Mouse (Mus musculus): ENCODE data around the gene Gm13288. TPM values are rescaled to one million over a fixed set of nuclear protein-coding genes. Genes with fewer than 3 reads are reported as not detected.
"Not testable (repeated sequence)": the region's sequence is repeated elsewhere in the genome, so short reads cannot be mapped to it uniquely, and the experiment has no call there.

Gene Gm13288
- polyA plus RNA-seq, 1 experiment from 2014 or later = 0.08 TPM

DNA sequence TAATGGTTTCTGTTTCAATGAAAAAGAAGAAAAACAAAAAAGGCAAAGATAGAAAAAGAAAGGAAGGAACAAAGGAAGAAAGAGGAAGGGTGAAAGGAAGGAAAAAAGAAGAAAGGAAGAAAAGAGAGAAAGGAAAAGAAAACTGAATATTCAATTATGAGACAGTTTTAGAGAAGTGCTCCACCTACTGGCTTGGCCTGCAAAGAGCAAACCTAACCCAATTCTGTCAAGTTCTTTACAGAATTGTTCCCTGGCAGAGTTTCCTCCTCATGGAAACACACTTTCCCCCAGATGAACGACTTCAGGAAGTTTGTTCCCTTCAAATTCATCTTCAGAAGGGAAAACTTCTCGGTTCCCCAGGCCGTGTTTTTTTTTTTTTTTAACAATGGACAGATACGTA is 17.7 kb downstream of the Gm13288 start:
- peak; percentile 67 for DNase-seq

GRCm38 (mm10) chr4:88827116-88827515 is 21.8 kb downstream of the Gm13288 start, which contains the start of gene Ifna6:
Ifna6 (plus strand) TSS chr4:88827416.
- H3K4me2 ChIP-seq (ENCODE audit: low read length); H3K4me3 ChIP-seq (replicated peaks; ENCODE audit: low read depth, low read length); H3K36me3 ChIP-seq (ENCODE audit: control insufficient read depth, insufficient read depth, low read length); H3K27ac ChIP-seq (replicated peaks; ENCODE audit: low read depth, low read length); H3K27me3 ChIP-seq (ENCODE audit: control insufficient read depth, insufficient read depth, low read length); DNase-seq; H3K4me1 ChIP-seq (ENCODE audit: control insufficient read depth, insufficient read depth, low read length); H3K9ac ChIP-seq (replicated peaks; ENCODE audit: low read length); H3K9me3 ChIP-seq (ENCODE audit: control insufficient read depth, low read length); ATAC-seq (ENCODE audit: low FRiP score, low TSS enrichment): not testable (repeated sequence)

More for the DNA sequence above, 17.7 kb downstream of the Gm13288 start:
- Histone ChIP-seq H3K9ac (replicated peaks; ENCODE audit: low read length) (no peak overlapping the region), H3K27ac (replicated peaks; ENCODE audit: low read depth, low read length) (no peak overlapping the region), H3K4me2 (ENCODE audit: low read length) (no peak overlapping the region), H3K4me1 (ENCODE audit: control insufficient read depth, insufficient read depth, low read length) (no peaks in the 10 kb centered on the region), H3K36me3 (ENCODE audit: control insufficient read depth, insufficient read depth, low read length) (no peaks in the 10 kb centered on the region), H3K27me3 (ENCODE audit: control insufficient read depth, insufficient read depth, low read length) (no peaks in the 10 kb centered on the region), H3K9me3 (ENCODE audit: control insufficient read depth, low read length) (no peaks in the 10 kb centered on the region), H3K4me3 (replicated peaks; ENCODE audit: low read depth, low read length) (no peak overlapping the region)
- 20% methylated on average over 4 of the region's 4 CpGs for WGBS
- no peak for ATAC-seq (ENCODE audit: low FRiP score, low TSS enrichment)

- no peaks in the 10 kb centered on the region for H3K4me1 ChIP-seq (ENCODE audit: control insufficient read depth, insufficient read depth, low read length)
- 26% methylated on average over 4 of the region's 4 CpGs for WGBS
- ATAC-seq (ENCODE audit: low FRiP score, low TSS enrichment) = no peak
- no peaks in the 10 kb centered on the region for H3K27me3 ChIP-seq (ENCODE audit: control insufficient read depth, insufficient read depth, low read length)
- H3K4me2 ChIP-seq (ENCODE audit: low read length) = no peak overlapping the region
- DNase-seq = peak; percentile 59
- H3K4me3 ChIP-seq (replicated peaks; ENCODE audit: low read depth, low read length) = no peak overlapping the region
- H3K27ac ChIP-seq (replicated peaks; ENCODE audit: low read depth, low read length) = no peak overlapping the region
- H3K9me3 ChIP-seq (ENCODE audit: control insufficient read depth, low read length) = no peaks in the 10 kb centered on the region
- H3K36me3 ChIP-seq (ENCODE audit: control insufficient read depth, insufficient read depth, low read length) = no peaks in the 10 kb centered on the region
- H3K9ac ChIP-seq (replicated peaks; ENCODE audit: low read length) = no peak overlapping the region
These were observed 25.2 kb downstream of the Gm13288 start for GRCm38 (mm10) chr4:88830523-88830922.

DNA sequence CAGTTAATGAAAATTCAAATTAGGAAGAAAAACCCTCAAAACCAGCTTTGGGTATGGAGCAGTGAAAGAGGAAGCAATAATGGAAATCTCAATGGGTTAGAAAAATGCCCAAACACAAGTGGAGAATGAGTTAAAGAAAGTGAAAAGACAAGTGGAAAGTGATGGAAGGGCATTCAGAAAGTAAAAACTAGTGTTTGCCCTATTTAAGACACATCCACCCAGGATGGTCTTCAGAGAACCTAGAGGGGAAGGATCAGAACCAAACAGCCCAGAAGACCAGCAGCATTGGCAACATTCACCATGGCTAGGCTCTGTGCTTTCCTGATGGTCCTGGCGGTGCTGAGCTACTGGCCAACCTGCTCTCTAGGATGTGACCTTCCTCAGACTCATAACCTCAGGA is 29.9 kb downstream of the Gm13288 start, which contains the start of gene Ifna5:
Gene Ifna5, plus strand, starts transcription at position 301 of the 400 bp plus-strand sequence.
- H3K9me3 ChIP-seq (ENCODE audit: control insufficient read depth, low read length); DNase-seq; H3K4me2 ChIP-seq (ENCODE audit: low read length); H3K27me3 ChIP-seq (ENCODE audit: control insufficient read depth, insufficient read depth, low read length); H3K4me3 ChIP-seq (replicated peaks; ENCODE audit: low read depth, low read length); H3K27ac ChIP-seq (replicated peaks; ENCODE audit: low read depth, low read length); ATAC-seq (ENCODE audit: low FRiP score, low TSS enrichment); H3K9ac ChIP-seq (replicated peaks; ENCODE audit: low read length); H3K36me3 ChIP-seq (ENCODE audit: control insufficient read depth, insufficient read depth, low read length); H3K4me1 ChIP-seq (ENCODE audit: control insufficient read depth, insufficient read depth, low read length): not testable (repeated sequence)
- 79% methylated on average over 1 of the region's 1 CpGs for WGBS

- Histone ChIP-seq H3K9me3 (ENCODE audit: control insufficient read depth, low read length) (no peaks in the 10 kb centered on the region), H3K4me3 (replicated peaks; ENCODE audit: low read depth, low read length) (no peak overlapping the region), H3K4me1 (ENCODE audit: control insufficient read depth, insufficient read depth, low read length) (no peaks in the 10 kb centered on the region), H3K36me3 (ENCODE audit: control insufficient read depth, insufficient read depth, low read length) (no peaks in the 10 kb centered on the region), H3K4me2 (ENCODE audit: low read length) (no peak overlapping the region), H3K27ac (replicated peaks; ENCODE audit: low read depth, low read length) (no peak overlapping the region), H3K9ac (replicated peaks; ENCODE audit: low read length) (no peak overlapping the region), H3K27me3 (ENCODE audit: control insufficient read depth, insufficient read depth, low read length) (no peaks in the 10 kb centered on the region)
- no peak for ATAC-seq (ENCODE audit: low FRiP score, low TSS enrichment)
- DNase-seq = peak; percentile 62
- 55% methylated on average over 3 of the region's 3 CpGs for WGBS
These were observed 33.5 kb downstream of the Gm13288 start for GRCm38 (mm10) chr4:88838828-88839227.

DNA sequence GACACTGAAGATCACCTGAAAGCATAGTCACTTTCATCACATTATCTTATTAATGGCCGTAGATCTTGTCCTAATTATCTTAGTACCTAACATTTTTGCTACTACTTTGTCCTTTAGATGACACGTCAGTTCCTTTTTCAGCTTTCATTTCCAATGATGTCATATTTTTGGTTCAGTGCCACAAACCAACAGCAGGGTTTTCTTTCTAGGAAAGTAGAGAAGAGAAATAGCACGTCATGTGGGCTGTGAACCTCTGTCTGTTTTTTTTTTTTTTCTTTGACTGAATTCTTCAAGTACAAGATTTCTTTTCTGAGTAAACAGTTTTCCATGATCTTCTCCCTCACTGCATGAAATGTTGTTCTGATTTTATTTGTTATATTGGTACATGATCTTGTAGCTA is 34.7 kb downstream of the Gm13288 start:
- H3K27ac ChIP-seq (replicated peaks; ENCODE audit: low read depth, low read length) = no peak overlapping the region
- H3K9me3 ChIP-seq (ENCODE audit: control insufficient read depth, low read length) = no peaks in the 10 kb centered on the region
- WGBS = 86% methylated on average over 3 of the region's 3 CpGs
- no peaks in the 10 kb centered on the region for H3K27me3 ChIP-seq (ENCODE audit: control insufficient read depth, insufficient read depth, low read length)
- H3K4me2 ChIP-seq (ENCODE audit: low read length) = no peak overlapping the region
- H3K9ac ChIP-seq (replicated peaks; ENCODE audit: low read length) = no peak overlapping the region
- no peak overlapping the region for H3K4me3 ChIP-seq (replicated peaks; ENCODE audit: low read depth, low read length)
- ATAC-seq (ENCODE audit: low FRiP score, low TSS enrichment) (no peak), DNase-seq (no peak)
- no peaks in the 10 kb centered on the region for H3K4me1 ChIP-seq (ENCODE audit: control insufficient read depth, insufficient read depth, low read length)
- H3K36me3 ChIP-seq (ENCODE audit: control insufficient read depth, insufficient read depth, low read length) = no peaks in the 10 kb centered on the region

DNA sequence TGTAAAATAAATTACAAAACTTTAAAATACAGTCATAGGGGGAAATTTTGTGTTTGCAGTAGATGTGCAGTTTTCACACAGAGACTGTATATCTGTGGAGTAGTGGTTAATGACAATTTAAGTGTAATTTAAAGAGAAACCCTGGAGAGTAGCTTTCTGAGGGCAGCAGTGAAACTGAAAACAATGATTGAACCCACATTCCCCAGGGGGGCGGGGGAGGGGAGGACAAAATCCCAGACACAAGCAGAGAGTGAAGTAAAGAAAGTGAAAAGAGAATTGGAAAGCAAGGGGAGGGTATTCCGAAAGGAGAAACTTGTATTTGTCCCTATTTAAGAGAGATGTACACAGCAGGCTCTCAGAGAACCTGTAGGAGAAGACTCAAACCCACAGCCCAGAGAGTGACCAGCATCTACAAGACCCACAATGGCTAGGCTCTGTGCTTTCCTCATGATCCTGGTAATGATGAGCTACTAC is 36.1 kb downstream of the Gm13288 start, which contains the start of gene Ifna4:
Gene Ifna4, plus strand, starts transcription at position 424 of the 474 bp plus-strand sequence.
- Histone ChIP-seq H3K4me1 (ENCODE audit: control insufficient read depth, insufficient read depth, low read length) (no peaks in the 10 kb centered on the region), H3K4me3 (replicated peaks; ENCODE audit: low read depth, low read length) (no peak within 1 kb of the TSS), H3K36me3 (ENCODE audit: control insufficient read depth, insufficient read depth, low read length) (no peaks in the 10 kb centered on the region), H3K9me3 (ENCODE audit: control insufficient read depth, low read length) (no peaks in the 10 kb centered on the region), H3K27me3 (ENCODE audit: control insufficient read depth, insufficient read depth, low read length) (no peaks in the 10 kb centered on the region), H3K4me2 (ENCODE audit: low read length) (no peak within 1 kb of the TSS), H3K27ac (replicated peaks; ENCODE audit: low read depth, low read length) (no peak within 1 kb of the TSS), H3K9ac (replicated peaks; ENCODE audit: low read length) (no peak within 1 kb of the TSS)
- ATAC-seq (ENCODE audit: low FRiP score, low TSS enrichment) = no peak
- DNase-seq = no peak
- WGBS = 34% methylated on average over 2 of the region's 2 CpGs

- Histone ChIP-seq H3K4me3 (replicated peaks; ENCODE audit: low read depth, low read length) (no peak overlapping the region), H3K4me1 (ENCODE audit: control insufficient read depth, insufficient read depth, low read length) (no peaks in the 10 kb centered on the region), H3K4me2 (ENCODE audit: low read length) (no peak overlapping the region), H3K9ac (replicated peaks; ENCODE audit: low read length) (no peak overlapping the region), H3K27me3 (ENCODE audit: control insufficient read depth, insufficient read depth, low read length) (no peaks in the 10 kb centered on the region), H3K9me3 (ENCODE audit: control insufficient read depth, low read length) (no peaks in the 10 kb centered on the region), H3K27ac (replicated peaks; ENCODE audit: low read depth, low read length) (no peak overlapping the region), H3K36me3 (ENCODE audit: control insufficient read depth, insufficient read depth, low read length) (no peaks in the 10 kb centered on the region)
- ATAC-seq (ENCODE audit: low FRiP score, low TSS enrichment) (no peak), DNase-seq (no peak)
- WGBS = 70% methylated on average over 2 of the region's 2 CpGs
These were observed 40.0 kb downstream of the Gm13288 start for GRCm38 (mm10) chr4:88845334-88845733.

GRCm38 (mm10) chr4:88849698-88850097 is 44.4 kb downstream of the Gm13288 start, which contains the start of gene Ifna1:
Ifna1 (plus strand) TSS chr4:88850087.
- Histone ChIP-seq H3K4me2 (ENCODE audit: low read length) (no peak within 1 kb of the TSS), H3K4me1 (ENCODE audit: control insufficient read depth, insufficient read depth, low read length) (no peaks in the 10 kb centered on the region), H3K9ac (replicated peaks; ENCODE audit: low read length) (no peak within 1 kb of the TSS), H3K36me3 (ENCODE audit: control insufficient read depth, insufficient read depth, low read length) (no peaks in the 10 kb centered on the region), H3K9me3 (ENCODE audit: control insufficient read depth, low read length) (no peaks in the 10 kb centered on the region), H3K4me3 (replicated peaks; ENCODE audit: low read depth, low read length) (no peak within 1 kb of the TSS), H3K27me3 (ENCODE audit: control insufficient read depth, insufficient read depth, low read length) (no peaks in the 10 kb centered on the region), H3K27ac (replicated peaks; ENCODE audit: low read depth, low read length) (no peak within 1 kb of the TSS)
- DNase-seq (no peak), ATAC-seq (ENCODE audit: low FRiP score, low TSS enrichment) (no peak)
- WGBS = 87% methylated on average over 1 of the region's 1 CpGs
